Mouse (Mus musculus): ENCODE measurements around the gene Sycp1. TPM values are rescaled to one million over a fixed set of nuclear protein-coding genes. Genes with fewer than 3 reads are reported as not detected.

Sycp1 gene
- polyA plus RNA-seq, 2 experiments: 0.07 TPM; not detected in 1

DNA sequence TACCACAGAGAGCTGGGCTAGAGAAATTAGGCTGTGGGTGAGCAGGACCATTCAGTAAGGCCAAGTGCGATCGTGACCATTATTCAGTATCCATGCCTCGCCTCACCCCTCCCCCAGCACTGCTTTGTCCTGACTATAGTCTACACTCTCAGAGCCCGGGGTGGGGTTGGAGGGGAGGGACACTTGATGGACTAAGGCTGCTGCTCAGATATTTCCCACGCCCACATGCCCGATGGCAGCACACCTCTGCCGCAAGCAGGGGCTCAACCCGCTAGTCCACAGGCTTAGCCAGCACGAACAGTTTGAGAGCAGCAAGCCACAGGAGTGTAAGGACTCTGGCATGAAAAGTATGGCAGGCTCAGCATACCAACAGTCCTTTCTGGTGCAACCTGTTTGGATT is 34.2 kb upstream of the Sycp1 start:
- no peaks in the 10 kb centered on the region for H3K4me1 ChIP-seq (replicated peaks; ENCODE audit: control insufficient read depth in 2 of 2, insufficient read depth in 2 of 2, low read length in 1 of 2)
- no peaks in the 10 kb centered on the region for H3K9me3 ChIP-seq (ENCODE audit: control insufficient read depth, low read length)
- TF ChIP-seq CTCF (IDR thresholded peaks at IDR 0.05; ENCODE audit: low read depth) (no peak), EP300 (IDR thresholded peaks at IDR 0.05; ENCODE audit: low read depth) (no peak)
- 63% methylated on average over 9 of the region's 9 CpGs for WGBS (ENCODE audit: insufficient replicate concordance)
- DNase-seq (ENCODE audit: low read depth in 3 of 3, low spot score in 3 of 3): no peak
- no peak overlapping the region for H3K4me3 ChIP-seq (ENCODE audit: insufficient read depth in 1 of 2, low read depth in 2 of 2, low read length in 2 of 2)
- H3K27ac ChIP-seq: no peak overlapping the region
- no peak for ATAC-seq (ENCODE audit: insufficient read depth)
- no peak overlapping the region for H3K9ac ChIP-seq (replicated peaks)
- no peak overlapping the region for H3K4me2 ChIP-seq (ENCODE audit: low read depth)
- H3K36me3 ChIP-seq (replicated peaks; ENCODE audit: control insufficient read depth, insufficient read depth, low read depth): no peaks in the 10 kb centered on the region
- H3K27me3 ChIP-seq (ENCODE audit: control insufficient read depth, insufficient read depth, low read length): no peaks in the 10 kb centered on the region

DNA sequence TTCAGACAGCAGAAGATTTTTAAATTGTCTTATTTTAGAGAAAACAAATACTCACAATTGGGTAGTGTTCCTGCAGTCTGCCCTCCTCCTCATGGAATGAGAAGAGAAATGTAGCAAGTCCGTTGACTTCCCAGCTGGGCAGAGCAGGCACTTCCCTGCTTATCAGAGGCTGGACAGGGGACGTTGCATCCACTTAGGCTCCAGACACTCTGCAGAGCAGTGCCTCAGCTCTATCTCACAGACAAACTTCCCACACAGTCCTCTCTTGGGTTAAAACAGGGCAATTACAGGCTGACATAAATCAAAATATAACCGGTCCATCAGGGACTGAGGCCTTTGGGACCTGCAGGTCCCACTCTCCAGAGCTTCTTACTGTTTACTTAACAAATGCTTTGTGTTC is 28.1 kb upstream of the Sycp1 start, which contains the start of gene Nr1h5:
Nr1h5 (minus strand) TSS at position 101 of the 400 bp plus-strand sequence.
- no peak within 1 kb of the TSS for H3K4me3 ChIP-seq (ENCODE audit: insufficient read depth in 1 of 2, low read depth in 2 of 2, low read length in 2 of 2)
- H3K4me2 ChIP-seq (ENCODE audit: low read depth): no peak within 1 kb of the TSS
- TF ChIP-seq EP300 (IDR thresholded peaks at IDR 0.05; ENCODE audit: low read depth) (no peak), CTCF (IDR thresholded peaks at IDR 0.05; ENCODE audit: low read depth) (no peak)
- ATAC-seq (ENCODE audit: insufficient read depth) (no peak), DNase-seq (ENCODE audit: low read depth in 3 of 3, low spot score in 3 of 3) (no peak)
- WGBS (ENCODE audit: insufficient replicate concordance): 31% methylated on average over 3 of the region's 3 CpGs
- no peaks in the 10 kb centered on the region for H3K27me3 ChIP-seq (ENCODE audit: control insufficient read depth, insufficient read depth, low read length)
- no peaks in the 10 kb centered on the region for H3K36me3 ChIP-seq (replicated peaks; ENCODE audit: control insufficient read depth, insufficient read depth, low read depth)
- no peak within 1 kb of the TSS for H3K27ac ChIP-seq
- H3K9ac ChIP-seq (replicated peaks): no peak within 1 kb of the TSS
- no peaks in the 10 kb centered on the region for H3K4me1 ChIP-seq (replicated peaks; ENCODE audit: control insufficient read depth in 2 of 2, insufficient read depth in 2 of 2, low read length in 1 of 2)
- H3K9me3 ChIP-seq (ENCODE audit: control insufficient read depth, low read length): no peaks in the 10 kb centered on the region

DNA sequence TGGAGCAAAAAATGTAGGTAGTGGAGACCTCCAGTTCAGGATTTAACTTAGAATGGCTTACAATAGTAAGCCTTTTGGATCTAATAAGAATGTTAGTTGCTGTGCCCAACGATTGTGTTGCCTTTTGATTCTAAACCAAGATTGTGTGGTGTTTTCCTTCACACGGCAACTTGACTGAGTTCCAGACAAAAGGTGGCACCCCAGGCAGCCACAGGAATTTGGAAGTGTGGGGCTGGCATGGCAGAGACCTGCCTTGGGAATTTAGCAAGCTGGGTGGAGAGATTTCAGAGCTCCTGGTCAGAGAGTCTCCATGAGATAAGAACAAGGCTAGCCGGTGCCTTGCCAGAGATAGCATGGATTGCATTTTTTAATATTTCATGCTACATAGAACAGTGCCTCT is 19.7 kb upstream of the Sycp1 start:
- H3K9ac ChIP-seq (replicated peaks): no peak overlapping the region
- no peak for TF ChIP-seq EP300 (IDR thresholded peaks at IDR 0.05; ENCODE audit: low read depth)
- TF ChIP-seq CTCF (IDR thresholded peaks at IDR 0.05; ENCODE audit: low read depth): no peak
- ATAC-seq (ENCODE audit: insufficient read depth): no peak
- no peak overlapping the region for H3K4me3 ChIP-seq (ENCODE audit: insufficient read depth in 1 of 2, low read depth in 2 of 2, low read length in 2 of 2)
- no peak overlapping the region for H3K27ac ChIP-seq
- no peaks in the 10 kb centered on the region for H3K4me1 ChIP-seq (replicated peaks; ENCODE audit: control insufficient read depth in 2 of 2, insufficient read depth in 2 of 2, low read length in 1 of 2)
- H3K4me2 ChIP-seq (ENCODE audit: low read depth): no peak overlapping the region
- no peaks in the 10 kb centered on the region for H3K27me3 ChIP-seq (ENCODE audit: control insufficient read depth, insufficient read depth, low read length)
- H3K9me3 ChIP-seq (ENCODE audit: control insufficient read depth, low read length): no peaks in the 10 kb centered on the region
- DNase-seq (ENCODE audit: low read depth in 3 of 3, low spot score in 3 of 3): no peak
- WGBS (ENCODE audit: insufficient replicate concordance): 34% methylated on average over 3 of the region's 3 CpGs
- no peaks in the 10 kb centered on the region for H3K36me3 ChIP-seq (replicated peaks; ENCODE audit: control insufficient read depth, insufficient read depth, low read depth)

DNA sequence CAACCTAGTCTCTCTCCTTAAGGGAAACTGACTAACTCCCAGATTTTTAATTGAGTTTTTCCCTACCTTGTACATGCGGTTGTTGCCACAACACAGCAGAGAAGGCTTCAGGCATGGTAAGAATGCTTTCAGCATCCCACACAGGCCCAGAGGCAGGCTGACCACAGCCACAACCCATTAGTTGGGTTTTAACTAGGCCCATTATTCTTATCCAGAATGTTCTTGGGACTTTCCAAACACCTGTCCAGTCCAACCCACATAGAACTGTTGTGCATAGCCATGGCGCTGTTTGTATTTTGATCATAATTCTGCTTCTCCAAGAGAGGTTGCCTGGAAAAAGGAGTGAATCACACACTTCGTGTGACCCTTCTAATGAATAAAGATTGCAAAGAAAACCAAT is 19.2 kb upstream of the Sycp1 start:
- no peak overlapping the region for H3K4me2 ChIP-seq (ENCODE audit: low read depth)
- H3K36me3 ChIP-seq (replicated peaks; ENCODE audit: control insufficient read depth, insufficient read depth, low read depth): no peaks in the 10 kb centered on the region
- no peak overlapping the region for H3K9ac ChIP-seq (replicated peaks)
- 69% methylated on average over 3 of the region's 3 CpGs for WGBS (ENCODE audit: insufficient replicate concordance)
- no peaks in the 10 kb centered on the region for H3K9me3 ChIP-seq (ENCODE audit: control insufficient read depth, low read length)
- H3K4me1 ChIP-seq (replicated peaks; ENCODE audit: control insufficient read depth in 2 of 2, insufficient read depth in 2 of 2, low read length in 1 of 2): no peaks in the 10 kb centered on the region
- DNase-seq (ENCODE audit: low read depth in 3 of 3, low spot score in 3 of 3) (no peak), ATAC-seq (ENCODE audit: insufficient read depth) (no peak)
- no peak overlapping the region for H3K27ac ChIP-seq
- no peaks in the 10 kb centered on the region for H3K27me3 ChIP-seq (ENCODE audit: control insufficient read depth, insufficient read depth, low read length)
- H3K4me3 ChIP-seq (ENCODE audit: insufficient read depth in 1 of 2, low read depth in 2 of 2, low read length in 2 of 2): no peak overlapping the region
- TF ChIP-seq CTCF (IDR thresholded peaks at IDR 0.05; ENCODE audit: low read depth) (no peak), EP300 (IDR thresholded peaks at IDR 0.05; ENCODE audit: low read depth) (no peak)

DNA sequence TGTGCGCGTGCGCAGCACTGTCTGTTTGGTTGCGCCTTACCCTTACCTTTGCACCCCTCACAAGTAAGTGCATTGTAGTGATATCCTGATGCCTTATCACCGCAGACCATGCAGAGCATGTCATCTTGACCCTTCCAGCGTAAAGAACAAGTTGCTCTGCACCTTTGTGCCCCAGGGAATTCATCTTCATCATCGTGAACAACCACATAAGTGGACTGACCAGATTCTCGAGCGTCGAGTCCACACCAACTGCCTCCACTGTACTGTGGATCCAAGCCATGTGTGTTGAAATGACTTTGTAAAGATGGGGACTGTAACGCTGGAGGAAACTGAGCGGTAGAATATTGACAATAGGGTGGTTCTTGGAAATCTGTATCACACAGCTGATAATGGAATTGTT is 18.6 kb upstream of the Sycp1 start:
- no peak for TF ChIP-seq EP300 (IDR thresholded peaks at IDR 0.05; ENCODE audit: low read depth)
- 77% methylated on average over 12 of the region's 12 CpGs for WGBS (ENCODE audit: insufficient replicate concordance)

More for the DNA sequence above, 18.6 kb upstream of the Sycp1 start:
- H3K27me3 ChIP-seq (ENCODE audit: control insufficient read depth, insufficient read depth, low read length): no peaks in the 10 kb centered on the region
- H3K9ac ChIP-seq (replicated peaks): no peak overlapping the region
- DNase-seq (ENCODE audit: low read depth in 3 of 3, low spot score in 3 of 3) (no peak), ATAC-seq (ENCODE audit: insufficient read depth) (no peak)
- no peak overlapping the region for H3K27ac ChIP-seq
- H3K4me1 ChIP-seq (replicated peaks; ENCODE audit: control insufficient read depth in 2 of 2, insufficient read depth in 2 of 2, low read length in 1 of 2): no peaks in the 10 kb centered on the region
- H3K4me2 ChIP-seq (ENCODE audit: low read depth): no peak overlapping the region
- no peak overlapping the region for H3K4me3 ChIP-seq (ENCODE audit: insufficient read depth in 1 of 2, low read depth in 2 of 2, low read length in 2 of 2)
- no peaks in the 10 kb centered on the region for H3K9me3 ChIP-seq (ENCODE audit: control insufficient read depth, low read length)
- no peaks in the 10 kb centered on the region for H3K36me3 ChIP-seq (replicated peaks; ENCODE audit: control insufficient read depth, insufficient read depth, low read depth)
